Mouse (Mus musculus) embryonic fibroblast, embryonic 13.5 days (primary cell): ENCODE measurements around the gene C2cd4d. TPM values are rescaled to one million over a fixed set of nuclear protein-coding genes. Genes with fewer than 3 reads are reported as not detected.

Experiments
- H3K27ac ChIP-seq: 2 replicates; pipeline ENCODE4 v1.5.1; 2012; ENCODE audit warnings: low read length, control low read depth, inconsistent platforms; ENCODE audit not compliant: insufficient read depth
- H3K4me1 ChIP-seq: 2 replicates; pipeline ENCODE4 v1.6.1; 2011; ENCODE audit warnings: low read length; ENCODE audit not compliant: control insufficient read depth, insufficient read depth
- H3K4me3 ChIP-seq: 2 replicates; pipeline ENCODE4 v1.5.1; 2011; ENCODE audit warnings: mild to moderate bottlenecking, control low read depth, low read length; ENCODE audit not compliant: insufficient read depth
- CTCF ChIP-seq: IDR thresholded peaks from 2 replicates; pipeline ENCODE4 v1.5.1; 2011; ENCODE audit warnings: mild to moderate bottlenecking, control low read depth, low read length, moderate library complexity, borderline replicate concordance; ENCODE audit not compliant: insufficient read depth
- POLR2A ChIP-seq: IDR thresholded peaks from 2 replicates; pipeline ENCODE4 v1.6.1; 2011; ENCODE audit warnings: low read depth, mild to moderate bottlenecking, control low read depth, low read length, moderate library complexity
- polyA plus RNA-seq: library from polyadenylated mRNA; stranded (reverse); fragments of >200 nt; gene quantifications from 2 replicates; pipeline ENCODE4 v1.2.4, GENCODE M21; 2011; ENCODE audit warnings: low read depth; ENCODE audit not compliant: missing spikeins, insufficient read length

Gene C2cd4d
- polyA plus RNA-seq, 1 experiment, result not detected

DNA sequence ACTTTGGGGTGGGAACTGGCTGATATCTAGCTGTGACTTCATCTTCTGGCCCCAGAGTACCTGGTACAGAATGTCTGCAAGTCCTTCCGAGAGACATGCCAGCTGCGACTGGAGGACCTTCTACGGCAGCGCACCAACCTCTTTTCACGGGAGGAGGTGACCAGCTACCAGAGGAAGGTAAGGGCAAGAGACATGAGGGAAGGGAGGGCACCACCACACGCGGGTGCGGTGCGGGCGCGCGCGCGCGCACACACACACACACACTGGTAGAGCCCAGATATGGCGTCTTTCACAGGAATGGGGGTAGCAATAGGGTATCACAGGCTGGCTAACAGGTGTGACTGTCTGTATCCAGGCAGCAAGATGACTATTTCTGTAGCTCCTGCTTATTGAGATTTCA, 27.2 kb downstream of the C2cd4d start:
- TF ChIP-seq POLR2A (no peak), CTCF (no peak)
- Histone ChIP-seq H3K27ac (no peak overlapping the region), H3K4me1 (no peaks in the 10 kb centered on the region), H3K4me3 (no peak overlapping the region)

DNA sequence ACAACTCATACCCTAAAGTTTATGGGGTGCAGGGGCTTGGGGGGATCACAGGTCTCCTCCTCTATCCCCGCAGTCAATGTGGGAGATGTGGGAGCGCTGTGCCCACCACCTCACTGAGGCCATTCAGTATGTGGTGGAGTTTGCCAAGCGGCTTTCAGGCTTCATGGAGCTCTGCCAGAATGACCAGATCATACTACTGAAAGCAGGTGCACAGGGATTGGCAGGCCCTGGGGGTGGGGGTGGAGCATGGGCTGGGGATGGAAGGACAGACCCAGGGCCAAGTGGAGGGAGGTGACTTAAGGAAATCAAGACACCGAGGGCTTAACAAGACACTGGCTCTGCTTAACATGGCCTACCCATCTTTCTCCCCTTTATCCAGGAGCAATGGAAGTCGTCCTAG, 28.8 kb downstream of the C2cd4d start:
- no peak overlapping the region for H3K27ac ChIP-seq
- H3K4me3 ChIP-seq, result no peak overlapping the region
- H3K4me1 ChIP-seq, result no peaks in the 10 kb centered on the region
- no peak for TF ChIP-seq CTCF
- no peak for TF ChIP-seq POLR2A

DNA sequence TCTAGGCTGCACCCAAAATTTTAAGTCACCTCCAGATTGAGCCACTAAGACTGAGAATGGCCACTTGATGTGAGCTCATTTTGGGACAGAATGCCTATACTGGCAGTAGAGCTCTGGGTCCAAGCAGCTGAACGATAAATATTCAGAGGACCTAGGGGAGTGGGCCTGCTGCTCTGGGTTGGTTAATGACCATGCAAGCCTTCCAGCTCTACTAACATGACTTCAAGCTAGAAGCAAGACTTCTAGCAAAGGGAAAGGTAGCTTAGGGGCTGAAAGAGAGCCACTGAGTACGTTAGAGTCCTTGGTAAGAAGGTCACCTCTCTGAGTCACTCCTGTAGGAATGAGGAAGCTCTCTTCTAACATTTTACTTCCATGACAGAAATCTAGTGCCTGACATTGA, 29.9 kb downstream of the C2cd4d start:
- TF ChIP-seq CTCF, result no peak
- no peak for TF ChIP-seq POLR2A
- no peak overlapping the region for H3K4me3 ChIP-seq
- no peak overlapping the region for H3K27ac ChIP-seq
- H3K4me1 ChIP-seq, result no peaks in the 10 kb centered on the region

DNA sequence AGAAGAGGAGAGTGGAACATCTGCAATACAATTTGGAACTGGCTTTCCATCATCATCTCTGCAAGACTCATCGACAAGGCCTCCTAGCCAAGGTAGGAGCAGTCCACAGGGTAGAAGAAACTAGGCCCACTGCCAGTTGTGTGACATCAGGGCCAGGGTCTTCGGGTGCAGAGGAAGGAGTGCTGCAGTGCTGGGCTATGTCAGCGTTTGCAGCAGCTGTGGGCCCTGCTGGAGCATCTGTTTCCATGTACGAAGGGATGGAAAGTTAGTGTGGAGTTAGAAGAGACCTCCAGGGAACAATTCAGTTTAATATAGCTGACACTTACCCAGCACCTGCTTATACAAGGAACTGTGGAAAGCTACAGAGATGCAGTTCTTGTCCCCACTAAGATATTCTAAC, 30.8 kb downstream of the C2cd4d start:
- Histone ChIP-seq H3K4me3 (no peak overlapping the region), H3K27ac (no peak overlapping the region), H3K4me1 (no peaks in the 10 kb centered on the region)
- TF ChIP-seq CTCF (no peak), POLR2A (no peak)

DNA sequence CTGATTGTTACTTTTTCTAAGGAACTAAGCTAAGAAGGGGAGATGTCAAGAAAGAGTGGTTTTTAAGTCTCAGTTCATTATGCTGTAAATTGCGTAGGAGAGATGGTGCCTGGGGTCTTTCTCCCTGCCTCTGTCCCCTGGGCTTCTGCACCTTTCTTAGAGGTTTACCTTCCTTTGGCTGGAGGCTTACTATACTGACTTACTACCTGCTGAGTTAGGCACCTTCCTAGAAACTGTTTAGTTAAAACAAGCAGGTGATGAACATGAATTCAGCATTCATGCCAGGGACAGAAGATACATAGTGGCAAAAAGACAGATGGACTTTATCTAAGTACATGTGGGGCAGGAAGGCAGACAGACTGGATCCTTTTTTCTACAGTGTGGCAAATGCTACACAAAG, 34.1 kb downstream of the C2cd4d start:
- TF ChIP-seq POLR2A, result no peak
- no peak for TF ChIP-seq CTCF
- H3K4me3 ChIP-seq, result no peak overlapping the region
- no peaks in the 10 kb centered on the region for H3K4me1 ChIP-seq
- no peak overlapping the region for H3K27ac ChIP-seq

DNA sequence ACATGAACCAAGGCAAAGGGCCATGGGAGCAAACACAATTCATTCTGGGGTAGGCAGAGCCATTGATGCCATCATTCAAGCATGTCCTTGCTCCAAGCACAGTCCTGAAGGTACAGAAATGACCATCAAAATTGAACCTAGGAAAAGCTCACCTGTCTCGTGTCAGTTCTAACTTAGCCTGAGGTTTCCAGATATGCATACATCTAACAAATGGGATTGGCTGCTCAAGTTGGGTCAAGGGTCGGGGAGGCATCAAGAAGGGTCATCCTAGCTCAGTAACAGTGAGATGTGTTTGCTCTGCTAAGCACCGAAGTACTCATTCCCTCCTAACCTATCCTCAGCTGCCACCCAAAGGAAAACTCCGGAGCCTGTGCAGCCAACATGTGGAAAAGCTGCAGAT, 34.6 kb downstream of the C2cd4d start:
- Histone ChIP-seq H3K4me1 (no peaks in the 10 kb centered on the region), H3K4me3 (no peak overlapping the region), H3K27ac (no peak overlapping the region)
- TF ChIP-seq POLR2A (no peak), CTCF (no peak)

DNA sequence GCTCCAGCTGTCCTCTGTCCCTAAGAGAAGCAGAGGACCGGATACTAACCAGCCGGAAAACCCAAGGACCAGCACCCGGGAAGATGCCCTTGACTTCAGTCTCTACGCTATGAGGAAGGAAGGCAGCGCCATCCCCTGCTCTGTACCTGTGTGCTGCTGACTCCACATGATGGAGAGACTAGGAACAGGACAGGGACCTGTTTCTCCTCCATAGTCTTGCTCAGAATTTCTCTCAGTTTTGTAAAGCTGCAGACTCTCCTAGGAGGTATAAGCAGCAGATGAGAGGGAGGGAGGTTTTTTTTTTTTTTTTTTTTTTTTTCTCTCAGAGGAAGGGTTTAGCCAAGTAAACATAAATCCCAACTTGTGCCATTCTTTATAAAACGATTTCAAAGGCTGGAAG, 36.0 kb downstream of the C2cd4d start, which contains the start of gene Lingo4:
Lingo4 (plus strand) TSS at position 301 of the 400 bp plus-strand sequence.
- no peak within 1 kb of the TSS for H3K27ac ChIP-seq
- no peak for TF ChIP-seq CTCF
- TF ChIP-seq POLR2A, result no peak
- peak within 1 kb of the TSS; percentile 14; the same call in 1 of the 2 replicates for H3K4me3 ChIP-seq
- H3K4me1 ChIP-seq, result no peaks in the 10 kb centered on the region

DNA sequence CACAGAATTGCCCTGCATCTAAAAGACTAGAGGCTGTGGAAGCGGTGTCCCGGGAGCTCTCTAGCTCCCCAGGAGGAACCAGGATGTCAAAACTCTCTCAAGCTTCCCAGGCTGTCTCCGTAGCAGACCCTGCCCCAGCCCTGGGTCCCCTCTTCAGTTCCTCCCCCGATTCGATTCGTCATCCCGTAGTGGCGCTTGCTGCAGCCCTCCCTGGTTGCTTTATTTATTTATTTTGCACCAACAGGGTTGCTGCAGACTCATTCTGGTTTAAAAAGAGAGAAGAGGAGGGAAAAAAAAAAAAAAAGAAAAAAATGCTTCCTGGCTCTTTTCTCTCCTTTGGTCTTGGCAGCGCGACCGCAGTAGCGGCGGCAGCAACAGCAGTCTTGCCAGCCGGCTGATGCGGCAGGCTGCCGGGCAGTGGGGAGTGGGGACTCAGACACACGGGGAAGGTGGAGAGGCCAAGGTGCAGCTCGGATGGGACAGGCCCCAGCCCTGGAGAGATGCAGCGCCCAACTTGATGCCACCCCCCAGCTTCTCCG, 36.8 kb downstream of the C2cd4d start:
- no peak for TF ChIP-seq POLR2A
- no peak for TF ChIP-seq CTCF
- Histone ChIP-seq H3K4me1 (0 out of 2 replicates have a peak, but pooled peaks cover under 1% of the 10 kb centered on the region), H3K4me3 (peak overlapping the region; percentile 14; the same call in 1 of the 2 replicates), H3K27ac (no peak overlapping the region)

DNA sequence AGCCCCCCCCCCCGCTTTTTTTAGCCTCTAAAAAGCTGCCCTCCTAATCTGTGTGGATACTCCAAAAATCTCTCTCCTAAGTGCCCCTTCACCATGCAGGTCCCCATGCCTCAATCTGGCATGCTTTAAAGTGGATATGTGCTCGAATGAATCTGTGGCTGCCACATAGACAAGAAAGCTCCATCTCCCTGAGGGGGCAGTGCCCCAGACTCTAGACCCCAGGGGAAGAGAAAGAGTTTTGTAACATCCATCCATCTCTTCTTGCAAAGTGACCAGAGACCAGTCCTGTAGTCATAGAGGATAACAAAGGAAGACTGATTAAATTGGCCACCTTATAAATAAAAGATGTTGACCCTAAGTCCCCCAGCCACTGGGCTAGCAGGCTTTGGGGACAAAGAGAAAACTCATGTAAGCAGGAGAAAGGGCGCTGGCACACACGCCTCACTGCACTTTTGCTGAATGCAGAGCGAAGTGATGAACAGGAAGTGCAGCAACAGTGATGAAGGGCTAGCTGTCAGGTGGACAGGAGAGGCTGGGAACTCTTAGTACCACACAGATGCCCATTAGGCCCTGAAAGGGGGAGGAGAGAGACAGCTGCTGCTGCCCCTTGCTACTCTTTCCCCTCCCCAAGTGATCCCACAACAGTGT, 37.5 kb downstream of the C2cd4d start:
- no peak overlapping the region for H3K27ac ChIP-seq
- no peak overlapping the region for H3K4me3 ChIP-seq
- peaks cover 5% of the 10 kb centered on the region; the same call in 1 of the 2 replicates for H3K4me1 ChIP-seq
- no peak for TF ChIP-seq CTCF
- TF ChIP-seq POLR2A, result no peak

DNA sequence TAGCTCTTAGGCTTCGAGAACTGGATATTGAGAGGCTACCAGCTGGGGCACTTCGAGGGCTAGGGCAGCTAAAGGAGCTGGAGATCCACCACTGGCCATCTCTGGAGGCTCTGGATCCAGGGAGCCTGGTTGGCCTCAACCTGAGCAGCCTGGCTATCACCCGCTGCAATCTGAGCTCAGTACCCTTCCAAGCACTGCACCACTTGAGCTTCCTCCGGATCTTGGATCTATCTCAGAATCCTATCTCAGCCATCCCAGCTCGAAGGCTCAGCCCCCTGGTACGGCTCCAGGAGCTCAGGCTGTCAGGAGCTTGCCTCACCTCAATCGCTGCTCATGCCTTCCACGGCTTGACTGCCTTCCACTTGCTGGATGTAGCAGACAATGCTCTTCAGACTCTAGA, 40.2 kb downstream of the C2cd4d start:
- Histone ChIP-seq H3K27ac (no peak overlapping the region), H3K4me1 (peaks cover 5% of the 10 kb centered on the region; the same call in 1 of the 2 replicates), H3K4me3 (no peak overlapping the region)
- no peak for TF ChIP-seq POLR2A
- TF ChIP-seq CTCF, result no peak
